Mouse (Mus musculus) cortical plate, adult 2 months (tissue): ENCODE measurements around the gene Mgat5b. TPM values are rescaled to one million over a fixed set of nuclear protein-coding genes. Genes with fewer than 3 reads are reported as not detected.
A peak's percentile ranks its signal among the peaks of the same experiment; 100 is the strongest.

ENCODE experiments used
- H3K27ac ChIP-seq: fragments of 200-500 bp; 2 replicates; pipeline ENCODE4 v1.5.1; 2012; ENCODE audit warnings: low read length, control low read depth, inconsistent platforms; ENCODE audit not compliant: insufficient read depth
- H3K4me1 ChIP-seq: fragments of 200-500 bp; 2 replicates; pipeline ENCODE4 v1.6.1; 2011; ENCODE audit warnings: low read length; ENCODE audit not compliant: control insufficient read depth, insufficient read depth
- H3K4me3 ChIP-seq: fragments of 200-500 bp; 2 replicates; pipeline ENCODE4 v1.5.1; 2011; ENCODE audit warnings: mild to moderate bottlenecking, low read length, control low read depth; ENCODE audit not compliant: insufficient read depth
- CTCF ChIP-seq: fragments of 200-500 bp; IDR thresholded peaks from 2 replicates; pipeline ENCODE4 v1.5.1; 2011; ENCODE audit warnings: mild to moderate bottlenecking, control low read depth, low read length; ENCODE audit not compliant: insufficient read depth; ENCODE audit errors: extremely low read depth
- POLR2A ChIP-seq: fragments of 200-500 bp; IDR thresholded peaks from 2 replicates; pipeline ENCODE4 v1.6.1; 2011; ENCODE audit warnings: mild to moderate bottlenecking, low read length, control low read depth; ENCODE audit not compliant: insufficient read depth; ENCODE audit errors: extremely low read depth
- polyA plus RNA-seq: library from polyadenylated mRNA; depleted of rRNA; stranded (reverse); fragments of >200 nt; gene quantifications from 2 replicates; pipeline ENCODE4 v1.2.3, GENCODE M21; 2012; rRNA removed

The Mgat5b gene
- 56.9 and 62.1 TPM in 2 replicates for polyA plus RNA-seq

- peak within 1 kb of the TSS; percentile 31; the same call in 1 of the 2 replicates for H3K27ac ChIP-seq
- TF ChIP-seq POLR2A, result no peak
- peak; percentile 64 for TF ChIP-seq CTCF
- peak within 1 kb of the TSS; percentile 64 for H3K4me3 ChIP-seq
- peaks cover 7% of the 10 kb centered on the region for H3K4me1 ChIP-seq
Observed at GRCm38 (mm10) chr11:116918323-116919185, at the start of gene Mgat5b. Gene Mgat5b, plus strand, starts transcription at chr11:116918863.

- Histone ChIP-seq H3K27ac (no peak overlapping the region), H3K4me3 (no peak overlapping the region), H3K4me1 (no peaks in the 10 kb centered on the region)
- TF ChIP-seq CTCF, result no peak
- no peak for TF ChIP-seq POLR2A
Observed at GRCm38 (mm10) chr11:116869223-116869622, 49.4 kb upstream of the Mgat5b start.

GRCm38 (mm10) chr11:116869641-116870040, 49.0 kb upstream of the Mgat5b start:
- TF ChIP-seq POLR2A, result no peak
- no peak for TF ChIP-seq CTCF
- no peaks in the 10 kb centered on the region for H3K4me1 ChIP-seq
- H3K27ac ChIP-seq, result no peak overlapping the region
- H3K4me3 ChIP-seq, result no peak overlapping the region

- no peak overlapping the region for H3K4me3 ChIP-seq
- TF ChIP-seq CTCF, result no peak
- TF ChIP-seq POLR2A, result no peak
Observed at GRCm38 (mm10) chr11:116871538-116871937, 47.1 kb upstream of the Mgat5b start.

GRCm38 (mm10) chr11:116873987-116874386, 44.7 kb upstream of the Mgat5b start:
- TF ChIP-seq CTCF, result no peak
- no peak for TF ChIP-seq POLR2A
- Histone ChIP-seq H3K4me1 (no peaks in the 10 kb centered on the region), H3K27ac (no peak overlapping the region), H3K4me3 (no peak overlapping the region)

More at GRCm38 (mm10) chr11:116871538-116871937, 47.1 kb upstream of the Mgat5b start:
- no peak overlapping the region for H3K27ac ChIP-seq
- no peaks in the 10 kb centered on the region for H3K4me1 ChIP-seq

- no peak for TF ChIP-seq POLR2A
- no peak for TF ChIP-seq CTCF
- no peak overlapping the region for H3K4me3 ChIP-seq
- H3K4me1 ChIP-seq, result no peaks in the 10 kb centered on the region
- no peak overlapping the region for H3K27ac ChIP-seq
Observed at GRCm38 (mm10) chr11:116878454-116878853, 40.2 kb upstream of the Mgat5b start.

GRCm38 (mm10) chr11:116880839-116881238, 37.8 kb upstream of the Mgat5b start:
- H3K4me1 ChIP-seq, result no peaks in the 10 kb centered on the region
- TF ChIP-seq POLR2A, result no peak
- no peak overlapping the region for H3K27ac ChIP-seq
- no peak overlapping the region for H3K4me3 ChIP-seq

GRCm38 (mm10) chr11:116881440-116881839, 37.2 kb upstream of the Mgat5b start:
- Histone ChIP-seq H3K4me1 (no peaks in the 10 kb centered on the region), H3K4me3 (no peak overlapping the region), H3K27ac (no peak overlapping the region)
- TF ChIP-seq POLR2A, result no peak
- TF ChIP-seq CTCF, result no peak

GRCm38 (mm10) chr11:116882446-116882845, 36.2 kb upstream of the Mgat5b start:
- H3K4me1 ChIP-seq, result no peaks in the 10 kb centered on the region
- TF ChIP-seq POLR2A (no peak), CTCF (no peak)
- H3K4me3 ChIP-seq, result no peak overlapping the region
- no peak overlapping the region for H3K27ac ChIP-seq

- H3K27ac ChIP-seq, result no peak overlapping the region
- TF ChIP-seq CTCF (no peak), POLR2A (no peak)
- H3K4me1 ChIP-seq, result no peaks in the 10 kb centered on the region
- H3K4me3 ChIP-seq, result no peak overlapping the region
Observed at GRCm38 (mm10) chr11:116884061-116884460, 34.6 kb upstream of the Mgat5b start.
